8 mouse cellular contexts compared by ENCODE assay signal in genomic region chr7:30444971-30445751, GRCm38 (mm10). TPM values are rescaled to one million over a fixed set of nuclear protein-coding genes. Genes with fewer than 3 reads are reported as not detected.
DNase-seq lines count a peak whose midpoint lies in the region; ATAC-seq and TF ChIP-seq lines count a peak whose summit lies in the region.

Gene Aplp1 (minus strand): TSS chr7:30445535.

- TF ChIP-seq POLR2A in testis, adult 2 months (IDR thresholded peaks at IDR 0.05; ENCODE audit: control insufficient read depth, low read depth, low read length): no peak
- no peak for TF ChIP-seq POLR2A in limb, embryonic 14.5 days (IDR thresholded peaks at IDR 0.05; ENCODE audit: borderline replicate concordance, extremely low read depth, insufficient read depth, insufficient read length)

- peak within 1 kb of the TSS; percentile 65 for H3K9ac ChIP-seq in limb, embryonic 14.5 days (ENCODE audit: low read depth, low read length, severe bottlenecking)
- peak within 1 kb of the TSS; percentile 99 for H3K9ac ChIP-seq in midbrain, embryonic 14.5 days (replicated peaks; ENCODE audit: low read length)

- H3K4me1 ChIP-seq in testis, adult 2 months (ENCODE audit: control insufficient read depth, insufficient read depth, low read length): peaks cover 21% of the 10 kb centered on the region
- peaks cover 19% of the 10 kb centered on the region for H3K4me1 ChIP-seq in heart, embryonic 10.5 days
- H3K4me1 ChIP-seq in limb, embryonic 14.5 days (ENCODE audit: control insufficient read depth, insufficient read depth, low read length): peaks cover 7% of the 10 kb centered on the region; the same call in 1 of the 2 replicates
- peaks cover 7% of the 10 kb centered on the region; the same call in 1 of the 2 replicates for H3K4me1 ChIP-seq in midbrain, embryonic 14.5 days (ENCODE audit: control insufficient read depth, insufficient read depth, low read length)

- peak within 1 kb of the TSS; percentile 79 for H3K4me2 ChIP-seq in limb, embryonic 14.5 days (replicated peaks; ENCODE audit: low read depth, low read length, severe bottlenecking)
- peak within 1 kb of the TSS; percentile 90 for H3K4me2 ChIP-seq in midbrain, embryonic 14.5 days (ENCODE audit: low read length)

- H3K4me3 ChIP-seq in testis, adult 2 months (ENCODE audit: control insufficient read depth, low read depth, low read length): peak within 1 kb of the TSS; percentile 84
- peak within 1 kb of the TSS; percentile 79 for H3K4me3 ChIP-seq in heart, embryonic 10.5 days
- H3K4me3 ChIP-seq in limb, embryonic 14.5 days (replicated peaks; ENCODE audit: low read length): peak within 1 kb of the TSS; percentile 67
- H3K4me3 ChIP-seq in midbrain, embryonic 14.5 days (replicated peaks; ENCODE audit: low read depth, low read length): peak within 1 kb of the TSS; percentile 86

- ATAC-seq in limb, embryonic 14.5 days (ENCODE audit: low FRiP score, low read depth): peak; percentile 82
- peak; percentile 87 for ATAC-seq in midbrain, embryonic 14.5 days (ENCODE audit: low FRiP score, low TSS enrichment)

- no peak within 1 kb of the TSS for H3K27ac ChIP-seq in testis, adult 2 months (ENCODE audit: control insufficient read depth, insufficient read depth, low read depth, low read length)
- H3K27ac ChIP-seq in heart, embryonic 10.5 days: peak within 1 kb of the TSS; percentile 83
- H3K27ac ChIP-seq in limb, embryonic 14.5 days (replicated peaks; ENCODE audit: low read depth, low read length): peak within 1 kb of the TSS; percentile 48; the same call in 1 of the 2 replicates
- peak within 1 kb of the TSS; percentile 98 for H3K27ac ChIP-seq in midbrain, embryonic 14.5 days (replicated peaks; ENCODE audit: low read depth, low read length)

- no peak for DNase-seq in testis, postnatal 14 days (ENCODE audit: low spot score)
- DNase-seq in cerebellum, postnatal 4 days (ENCODE audit: low spot score in 2 of 2): peak; percentile 51 to 77
- DNase-seq in heart, embryonic 10.5 days (ENCODE audit: low spot score): no peak
- DNase-seq in kidney, adult 9 months: peak; percentile 31
- peak; percentile 43 for DNase-seq in limb, embryonic 14.5 days (ENCODE audit: low spot score)
- peak; percentile 92 for DNase-seq in midbrain, embryonic 14.5 days
- DNase-seq in thymus, postnatal 14 days: peak; percentile 55

- peaks cover 3% of the 10 kb centered on the region; the same call in 1 of the 2 replicates for H3K9me3 ChIP-seq in heart, embryonic 10.5 days
- no peaks in the 10 kb centered on the region for H3K9me3 ChIP-seq in limb, embryonic 14.5 days (ENCODE audit: control insufficient read depth, low read length)
- no peaks in the 10 kb centered on the region for H3K9me3 ChIP-seq in midbrain, embryonic 14.5 days (ENCODE audit: control insufficient read depth, low read length)

- WGBS in heart, embryonic 10.5 days: under 1% methylated on average over 61 of the region's 72 CpGs
- WGBS in limb, embryonic 14.5 days: under 1% methylated on average over 49 of the region's 72 CpGs
- under 1% methylated on average over 62 of the region's 72 CpGs for WGBS in midbrain, embryonic 14.5 days

- H3K27me3 ChIP-seq in testis, adult 2 months (ENCODE audit: control insufficient read depth, insufficient read depth, low read length): no peaks in the 10 kb centered on the region
- peaks cover 80% of the 10 kb centered on the region for H3K27me3 ChIP-seq in heart, embryonic 10.5 days (ENCODE audit: insufficient read depth, poor library complexity, severe bottlenecking)
- no peaks in the 10 kb centered on the region for H3K27me3 ChIP-seq in limb, embryonic 14.5 days (ENCODE audit: control insufficient read depth, insufficient read depth, low read length)
- no peaks in the 10 kb centered on the region for H3K27me3 ChIP-seq in midbrain, embryonic 14.5 days (ENCODE audit: control insufficient read depth, insufficient read depth, low read length)

- H3K36me3 ChIP-seq in testis, adult 2 months (ENCODE audit: control insufficient read depth, insufficient read depth, low read length): no peaks in the 10 kb centered on the region
- no peaks in the 10 kb centered on the region for H3K36me3 ChIP-seq in heart, embryonic 10.5 days
- H3K36me3 ChIP-seq in limb, embryonic 14.5 days (ENCODE audit: control insufficient read depth, insufficient read depth, low read length): peaks cover 5% of the 10 kb centered on the region; the same call in 1 of the 2 replicates
- H3K36me3 ChIP-seq in midbrain, embryonic 14.5 days (ENCODE audit: control insufficient read depth, insufficient read depth, low read length): peaks cover 31% of the 10 kb centered on the region

- TF ChIP-seq CTCF in testis, adult 2 months (IDR thresholded peaks at IDR 0.05; ENCODE audit: control insufficient read depth, insufficient read depth, insufficient replicate concordance, low read depth, low read length): no peak

RNA-seq across cellular contexts. Expression of gene Aplp1, which starts in this region (rescaled TPM):
- 15.1 and 15.6 TPM in 2 replicates for polyA plus RNA-seq in testis, adult 2 months (2012; rRNA removed)
- 44.3 and 50.4 TPM in 2 replicates for polyA plus RNA-seq in heart, embryonic 10.5 days (2016; fragmentation: Nextera tagmentation; extraction: Ambion mirVana)
- 41.9 and 55.5 TPM in 2 replicates for polyA plus RNA-seq in limb, embryonic 14.5 days (2012; rRNA removed)
- polyA plus RNA-seq in limb, embryonic 14.5 days (2014; fragmentation: Nextera tagmentation; extraction: Ambion mirVana): 31.4 and 37.4 TPM in 2 replicates
- 662 and 710 TPM in 2 replicates for polyA plus RNA-seq in midbrain, embryonic 14.5 days (2014; fragmentation: Nextera tagmentation; extraction: Ambion mirVana)

Comparison
In these comparisons a context has a peak if more than half of its experiments do, and no peak if none do; other contexts are left out.
1. RNA of gene Aplp1 (polyA plus RNA-seq): 662 to 710 TPM in midbrain, embryonic 14.5 days; 44.3 to 50.4 TPM in heart, embryonic 10.5 days, 31.4 to 55.5 TPM in limb, embryonic 14.5 days and 15.1 to 15.6 TPM in testis, adult 2 months; every median in the first group is over 10 times any median in the second.
2. DNase-seq: peak in cerebellum, postnatal 4 days (2 of 2), kidney, adult 9 months (single experiment), limb, embryonic 14.5 days (single experiment), midbrain, embryonic 14.5 days (single experiment) and thymus, postnatal 14 days (single experiment); none in testis, postnatal 14 days (single experiment) and heart, embryonic 10.5 days (single experiment).
3. Peak in every context shown above with its lines, with median percentiles within 50 percentile points of each other: H3K4me3 ChIP-seq.